Mouse (Mus musculus) WW6 (cell line): ENCODE measurements around the gene Mafb.

Source experiments
- DNase-seq: peaks from one replicate; pipeline ENCODE4 v3.0.0-alpha.2; 2013; ENCODE audit warnings: low read depth, low spot score

Gene Mafb

DNA sequence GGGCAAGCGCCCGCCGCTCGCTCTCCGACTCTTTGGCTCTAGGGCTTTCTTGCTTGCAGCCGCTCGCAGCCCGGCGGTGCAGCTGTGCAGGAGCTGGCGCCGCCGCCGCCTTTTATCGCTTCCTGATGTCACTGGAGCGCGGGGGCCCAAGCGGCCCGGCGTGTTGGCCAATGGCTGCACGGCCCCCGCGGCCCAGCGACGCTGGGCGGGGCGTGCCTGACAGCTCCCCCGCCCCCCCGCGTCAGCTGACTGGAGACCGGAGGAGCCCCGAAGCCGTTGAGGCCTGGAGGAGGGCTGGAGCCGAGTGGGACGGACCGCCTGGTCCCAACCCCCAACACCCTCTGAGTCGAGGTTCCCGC lies at the start of gene Mafb:
Gene Mafb, minus strand, starts transcription at position 86 of the 359 bp plus-strand sequence.
- no peak for DNase-seq

GRCm38 (mm10) chr2:160415161-160415560 lies 48.3 kb upstream of the Mafb start:
- DNase-seq = no peak

DNA sequence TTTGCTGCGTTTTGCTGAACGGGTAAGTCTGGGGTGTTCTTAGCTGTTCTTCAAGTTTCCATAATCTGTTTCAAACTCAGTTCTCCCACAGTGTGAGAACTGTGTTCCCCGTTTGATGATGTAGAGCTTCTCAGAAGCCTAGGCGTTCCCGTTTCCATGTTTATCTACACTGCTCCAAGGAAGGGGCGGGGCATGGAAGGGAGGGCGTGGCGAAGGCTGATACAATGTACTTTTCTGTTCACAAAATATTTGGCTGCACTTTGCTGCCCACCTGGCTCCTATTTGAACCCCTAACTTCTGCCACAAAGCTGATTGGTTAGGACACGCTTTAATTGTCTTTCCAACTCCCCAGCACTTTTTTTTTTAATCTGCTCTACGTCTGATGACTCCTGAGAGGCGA lies 47.9 kb upstream of the Mafb start:
- no peak for DNase-seq

DNA sequence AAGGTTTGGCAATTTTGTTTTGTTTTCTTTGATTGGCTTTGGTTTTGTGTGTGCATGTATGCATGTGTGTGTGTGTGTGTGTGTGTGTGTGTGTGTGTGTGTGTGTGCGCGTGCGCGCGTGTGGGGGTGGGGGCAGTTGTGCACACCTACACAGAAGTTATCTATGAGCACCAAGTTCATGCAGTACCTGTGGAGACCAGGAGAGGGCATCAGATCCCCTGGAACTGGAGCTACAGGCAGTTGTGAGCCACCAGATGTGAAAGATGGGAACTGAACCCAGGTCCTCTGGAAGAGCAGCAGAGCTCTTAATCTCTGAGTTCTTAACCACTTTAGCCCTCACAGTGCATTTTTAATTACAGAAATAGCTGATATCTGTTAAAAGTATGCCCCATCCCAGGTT lies 47.1 kb upstream of the Mafb start:
- DNase-seq = peak; percentile 40

- DNase-seq = peak; percentile 4
These were observed 46.2 kb upstream of the Mafb start for GRCm38 (mm10) chr2:160413055-160413454.

DNA sequence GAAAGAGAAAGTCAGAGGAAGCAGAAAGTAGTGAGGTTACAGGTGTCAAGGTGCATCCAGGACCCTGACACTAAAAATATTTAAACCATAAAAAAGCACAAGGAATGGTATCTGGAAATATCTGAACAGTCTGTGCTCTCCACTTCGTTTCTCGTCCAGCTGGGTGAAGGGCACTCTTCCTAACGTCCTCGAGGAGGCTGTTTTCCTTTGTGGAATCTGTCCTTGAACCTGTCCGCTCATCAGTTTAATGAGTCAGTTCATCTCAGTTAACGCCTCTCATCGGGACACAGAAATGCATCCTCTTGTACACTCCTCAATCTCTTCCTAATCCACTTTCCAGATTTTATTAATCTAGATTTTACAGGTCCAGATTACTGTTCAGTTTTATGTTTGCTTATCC lies 44.6 kb upstream of the Mafb start:
- DNase-seq = no peak

- no peak for DNase-seq
These were observed 40.9 kb upstream of the Mafb start for GRCm38 (mm10) chr2:160407720-160408119.

- no peak for DNase-seq
These were observed 30.9 kb upstream of the Mafb start for GRCm38 (mm10) chr2:160397747-160398146.

GRCm38 (mm10) chr2:160394735-160395134 lies 27.9 kb upstream of the Mafb start:
- DNase-seq = no peak

GRCm38 (mm10) chr2:160392648-160393047 lies 25.8 kb upstream of the Mafb start:
- no peak for DNase-seq

DNA sequence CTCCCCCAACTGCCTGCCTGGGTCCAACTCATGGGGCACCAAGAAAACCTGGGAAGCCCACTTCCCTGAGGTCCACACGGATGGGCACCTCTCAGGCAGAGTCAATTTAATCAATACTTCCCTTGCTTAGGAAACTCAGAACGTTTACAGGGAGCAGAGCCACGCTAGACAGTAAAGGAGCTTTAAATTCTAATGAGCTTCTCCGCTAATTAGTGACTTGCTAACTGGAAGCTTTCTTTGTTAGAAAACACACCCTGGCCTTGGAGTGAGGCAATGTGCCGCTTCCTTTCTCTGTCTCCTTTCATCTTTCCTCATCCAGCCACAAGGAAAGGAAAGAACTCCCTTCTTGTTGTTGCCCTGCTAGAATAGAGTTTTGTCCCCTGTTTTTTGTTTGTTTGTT lies 21.7 kb upstream of the Mafb start:
- no peak for DNase-seq

DNA sequence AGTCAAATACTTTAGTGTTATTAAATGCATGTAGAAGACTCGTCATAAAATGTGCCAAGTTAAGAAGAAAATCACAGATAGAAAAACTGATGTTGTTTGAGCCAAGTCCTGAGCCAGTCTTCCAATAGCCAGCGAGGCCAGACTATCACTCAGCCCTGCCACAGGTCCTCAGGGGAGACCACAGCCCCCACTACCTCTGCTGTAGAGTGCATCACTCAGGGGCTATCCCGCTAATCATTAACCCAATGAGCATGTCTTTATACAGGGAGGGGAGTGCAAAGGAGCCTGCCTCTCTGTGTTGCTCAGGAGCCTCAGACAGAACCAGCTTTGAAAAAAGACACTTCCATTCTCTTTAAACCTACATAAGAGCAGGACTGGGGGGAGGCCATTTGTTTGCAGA lies 16.6 kb upstream of the Mafb start:
- no peak for DNase-seq

GRCm38 (mm10) chr2:160378271-160378670 lies 11.4 kb upstream of the Mafb start:
- DNase-seq = no peak

DNA sequence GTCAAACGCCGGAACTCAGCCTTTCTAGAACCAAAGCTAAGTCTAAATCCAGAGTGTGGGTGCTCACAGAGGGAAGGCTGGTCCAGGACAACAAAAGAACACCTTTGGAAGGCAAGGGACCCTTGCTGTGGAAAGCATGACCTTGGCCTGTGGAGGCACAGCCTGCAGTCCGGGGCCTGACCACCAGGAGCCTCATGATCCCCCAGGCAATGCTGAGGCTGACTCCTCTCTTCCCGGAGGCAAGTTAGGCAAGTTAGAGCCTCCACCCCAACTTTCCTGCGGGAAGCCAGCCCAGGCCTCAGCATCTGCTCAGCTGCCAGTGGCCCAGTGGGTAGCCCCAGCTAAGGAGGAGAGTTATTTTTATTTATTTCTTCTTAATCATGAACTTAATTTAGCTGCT lies 9.4 kb upstream of the Mafb start:
- no peak for DNase-seq

DNA sequence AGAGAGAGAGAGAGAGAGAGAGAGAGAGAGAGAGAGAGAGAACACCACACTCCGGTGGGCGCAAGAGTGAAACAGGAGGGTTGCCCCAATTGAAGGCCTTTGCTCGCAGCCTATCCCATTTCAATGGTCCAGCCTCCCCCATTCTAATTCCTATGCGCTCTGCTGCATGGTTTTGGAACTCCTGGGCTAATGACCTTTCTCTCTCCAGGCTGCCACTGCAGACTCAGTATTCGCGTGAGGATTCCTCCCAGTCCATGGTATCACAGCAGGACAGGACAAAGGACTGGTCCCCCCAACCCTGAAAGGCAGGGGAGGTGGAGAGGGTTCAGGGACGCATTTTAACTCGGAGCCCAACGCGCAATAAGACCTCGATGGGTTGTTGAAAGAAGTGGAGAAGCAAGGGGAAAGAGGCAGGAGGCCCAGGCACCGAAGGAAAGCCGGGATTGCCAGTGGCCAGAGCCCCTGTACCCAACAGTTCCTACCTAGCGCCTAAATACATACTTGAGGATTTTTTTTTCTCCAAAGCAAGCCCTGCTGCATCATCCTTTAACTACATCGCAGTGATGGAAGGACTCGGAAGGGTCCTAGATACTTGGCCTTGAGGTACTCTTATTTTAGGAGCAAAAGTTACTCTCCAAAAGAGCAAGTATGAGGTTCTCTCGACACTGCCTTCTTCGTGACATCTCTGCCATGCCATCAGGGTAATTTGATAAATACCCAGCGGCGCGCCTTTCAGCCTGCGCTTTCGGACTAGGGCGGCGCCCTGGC lies 3.0 kb upstream of the Mafb start:
- no peak for DNase-seq

- no peak for DNase-seq
These were observed 1.8 kb upstream of the Mafb start for GRCm38 (mm10) chr2:160368422-160369357.

DNA sequence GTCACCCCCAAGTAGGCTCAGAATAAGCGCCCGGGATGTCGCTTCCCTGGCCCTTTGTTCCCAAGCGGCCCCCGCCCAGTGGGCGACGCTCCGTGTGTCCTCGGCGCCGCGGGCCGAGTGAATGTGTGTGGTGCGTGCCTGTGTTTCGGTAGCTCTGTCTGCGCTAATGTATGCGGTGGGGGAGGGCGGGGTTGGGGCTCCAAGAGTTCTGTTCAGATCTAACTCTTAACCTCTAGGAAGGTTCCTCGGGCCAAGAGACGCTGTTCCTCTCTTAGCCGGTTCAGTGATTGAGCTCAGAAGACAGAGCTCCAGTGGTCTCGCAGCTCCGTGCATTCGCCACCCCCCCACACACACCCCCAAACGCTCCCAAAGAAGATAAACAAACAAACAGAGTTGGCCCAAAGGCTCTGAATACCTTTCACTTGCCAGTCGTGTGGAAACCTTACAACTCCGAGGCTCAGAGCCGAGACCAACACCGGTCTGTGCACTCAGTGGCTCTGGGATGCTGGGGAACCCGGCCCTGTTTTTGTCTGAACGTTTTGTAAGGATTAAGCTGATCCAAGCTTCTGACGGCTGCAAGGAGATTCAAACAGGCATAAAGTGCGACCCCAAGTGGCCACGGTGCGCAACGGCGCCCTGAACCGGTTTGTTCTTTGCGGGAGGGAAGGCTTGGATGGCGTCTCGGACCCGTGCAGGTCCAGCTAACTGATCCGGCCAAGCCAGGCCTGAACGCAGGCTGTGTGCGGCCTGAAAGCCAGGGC lies 763 bp upstream of the Mafb start:
- peak; percentile 71 for DNase-seq

DNA sequence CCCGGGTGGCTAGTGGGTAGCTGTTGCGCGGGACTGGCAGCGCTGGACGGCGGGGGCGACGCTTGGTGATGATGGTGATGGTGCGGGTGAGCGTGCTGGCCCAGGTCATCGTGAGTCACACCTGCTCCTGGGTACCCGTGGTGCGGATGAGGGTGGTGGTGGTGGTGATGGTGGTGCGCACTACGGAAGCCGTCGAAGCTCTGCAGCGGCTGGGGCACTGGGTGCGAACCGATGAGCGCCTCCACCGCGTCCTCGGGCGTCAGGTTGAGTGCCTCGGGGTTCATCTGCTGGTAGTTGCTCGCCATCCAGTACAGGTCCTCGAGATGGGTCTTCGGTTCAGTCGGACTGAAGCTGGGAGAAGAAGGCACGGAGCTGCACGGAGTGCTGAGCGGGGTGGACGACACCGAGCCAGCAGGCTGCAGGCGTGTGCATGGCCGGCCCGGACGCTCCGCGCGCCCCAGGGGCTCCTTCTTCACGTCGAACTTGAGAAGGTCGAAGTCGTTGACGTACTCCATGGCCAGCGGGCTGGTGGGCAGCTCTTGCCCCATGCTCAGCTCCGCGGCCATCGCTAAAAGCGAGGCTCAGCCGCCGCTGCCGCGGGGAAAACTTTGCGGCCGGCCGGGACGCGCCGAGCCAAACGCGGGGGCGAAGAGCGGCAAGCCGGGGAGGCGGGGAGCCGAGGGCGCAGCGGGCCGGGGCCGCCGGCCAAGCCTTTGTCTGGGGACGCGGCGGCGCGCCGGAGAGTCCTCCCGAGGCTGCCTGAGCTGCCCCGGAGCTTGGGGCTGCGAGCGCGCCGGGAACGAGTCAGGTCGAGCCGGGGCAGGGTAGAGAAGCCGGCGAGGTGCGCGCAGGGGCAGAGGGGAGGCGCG lies 520 bp downstream of the Mafb start:
- DNase-seq = no peak

GRCm38 (mm10) chr2:160365107-160365911 lies 1.6 kb downstream of the Mafb start:
- no peak for DNase-seq

GRCm38 (mm10) chr2:160364666-160365065 lies 2.2 kb downstream of the Mafb start:
- no peak for DNase-seq
